Mouse (Mus musculus) hindbrain, postnatal 0 days (tissue): ENCODE data around the gene Ttc1. TPM values are rescaled to one million over a fixed set of nuclear protein-coding genes. Genes with fewer than 3 reads are reported as not detected.

Experiments used
- ATAC-seq: fragments of 200-750 bp; cut with Nextera tagmentation; 2 replicates; pipeline ENCODE4 v1.8.0; 2017; ENCODE audit warnings: mild to moderate bottlenecking, moderate TSS enrichment, moderate library complexity
- DNase-seq: peaks from one replicate; pipeline ENCODE4 v3.0.0-alpha.2; 2015; ENCODE audit warnings: low spot score
- H3K27ac ChIP-seq: fragments of 300-500 bp; sonication (generic); 2 replicates; pipeline ENCODE4 v1.5.1; 2014; ENCODE audit warnings: mild to moderate bottlenecking
- H3K27me3 ChIP-seq: fragments of 300-500 bp; sonication (generic); 2 replicates; pipeline ENCODE4 v1.6.1; 2014; ENCODE audit warnings: low read length, mixed read lengths; ENCODE audit not compliant: insufficient read depth
- H3K36me3 ChIP-seq: fragments of 300-500 bp; sonication (generic); 2 replicates; pipeline ENCODE4 v1.6.1; 2014; ENCODE audit warnings: low read length, mixed read lengths; ENCODE audit not compliant: insufficient read depth
- H3K4me1 ChIP-seq: fragments of 300-500 bp; sonication (generic); 2 replicates; pipeline ENCODE4 v1.6.1; 2014; ENCODE audit warnings: antibody characterized with exemption, low read length, mixed read lengths; ENCODE audit not compliant: insufficient read depth
- H3K4me2 ChIP-seq: fragments of 300-500 bp; sonication (generic); 2 replicates; pipeline ENCODE4 v1.6.1; 2014; ENCODE audit warnings: low read depth, mild to moderate bottlenecking, low read length, moderate library complexity, mixed read lengths
- H3K4me3 ChIP-seq: fragments of 300-500 bp; sonication (generic); 2 replicates; pipeline ENCODE4 v1.5.1; 2014; ENCODE audit warnings: low read length
- H3K9ac ChIP-seq: fragments of 300-500 bp; sonication (generic); replicated peaks from 2 replicates; pipeline ENCODE4 v1.6.1; 2014; ENCODE audit warnings: mild to moderate bottlenecking, low read length, moderate library complexity, mixed read lengths
- H3K9me3 ChIP-seq: fragments of 300-500 bp; sonication (generic); 2 replicates; pipeline ENCODE4 v1.6.1; 2016; ENCODE audit warnings: low read length, mixed read lengths
- CTCF ChIP-seq: IDR thresholded peaks from 2 replicates; pipeline ENCODE4 v1.5.1; 2016; ENCODE audit warnings: antibody characterized with exemption, control low read depth, low read depth
- WGBS: fragments of 180-500 bp; shearing (Covaris S2); extraction: QIAGEN DNeasy Blood & Tissue Kit; methylation state at CpG from one replicate; pipeline ENCODE4 v1.1.7; 2014; 5-methylcytosine and 5-hydroxymethylcytosine counted together
- polyA plus RNA-seq: library from polyadenylated mRNA; unstranded; fragments of >200 nt; fragmentation: Nextera tagmentation; extraction: Ambion mirVana; gene quantifications from 2 replicates; pipeline ENCODE4 v1.2.1, GENCODE M21; 2015
- total RNA-seq: library from RNA; depleted of rRNA; stranded (reverse); fragments of >200 nt; gene quantifications from 2 replicates; pipeline ENCODE4 v1.2.3, GENCODE M21; 2014

Ttc1 gene
- total and polyA plus RNA-seq, 2 experiments from 2014 or later, result 22.1 to 78.8 TPM

- ATAC-seq (no peak), DNase-seq (peak; percentile 21)
- TF ChIP-seq CTCF, result no peak
- Histone ChIP-seq H3K9ac (no peak overlapping the region), H3K4me2 (no peak overlapping the region), H3K4me3 (no peak overlapping the region), H3K27me3 (no peaks in the 10 kb centered on the region), H3K27ac (no peak overlapping the region), H3K36me3 (no peaks in the 10 kb centered on the region), H3K4me1 (no peaks in the 10 kb centered on the region), H3K9me3 (no peaks in the 10 kb centered on the region)
- 45% methylated on average over 2 of the region's 2 CpGs for WGBS
Measured at GRCm38 (mm10) chr11:43758436-43758835, 10.6 kb upstream of the Ttc1 start.

- H3K9ac ChIP-seq, result no peak overlapping the region
- H3K9me3 ChIP-seq, result no peaks in the 10 kb centered on the region
- H3K27me3 ChIP-seq, result no peaks in the 10 kb centered on the region
- H3K4me1 ChIP-seq, result no peaks in the 10 kb centered on the region
- ATAC-seq, result no peak
- no peak for DNase-seq
- TF ChIP-seq CTCF, result no peak
- H3K27ac ChIP-seq, result no peak overlapping the region
- no peak overlapping the region for H3K4me2 ChIP-seq
- H3K4me3 ChIP-seq, result no peak overlapping the region
- no peaks in the 10 kb centered on the region for H3K36me3 ChIP-seq
- 69% methylated on average over 5 of the region's 5 CpGs for WGBS
Measured at GRCm38 (mm10) chr11:43755411-43755810, 7.6 kb upstream of the Ttc1 start.

GRCm38 (mm10) chr11:43754568-43754967, 6.8 kb upstream of the Ttc1 start:
- H3K27ac ChIP-seq, result no peak overlapping the region
- H3K4me2 ChIP-seq, result no peak overlapping the region
- H3K4me1 ChIP-seq, result no peaks in the 10 kb centered on the region
- no peak overlapping the region for H3K9ac ChIP-seq
- H3K27me3 ChIP-seq, result no peaks in the 10 kb centered on the region
- no peak for TF ChIP-seq CTCF
- H3K9me3 ChIP-seq, result no peaks in the 10 kb centered on the region
- WGBS, result 86% methylated on average over 1 of the region's 1 CpGs
- no peak for DNase-seq
- no peak overlapping the region for H3K4me3 ChIP-seq
- no peaks in the 10 kb centered on the region for H3K36me3 ChIP-seq
- ATAC-seq, result no peak

GRCm38 (mm10) chr11:43751542-43751941, 3.7 kb upstream of the Ttc1 start:
- Histone ChIP-seq H3K27ac (no peak overlapping the region), H3K4me3 (no peak overlapping the region), H3K9me3 (no peaks in the 10 kb centered on the region), H3K9ac (no peak overlapping the region), H3K27me3 (no peaks in the 10 kb centered on the region), H3K4me2 (no peak overlapping the region), H3K4me1 (peaks cover 7% of the 10 kb centered on the region; the same call in 1 of the 2 replicates), H3K36me3 (no peaks in the 10 kb centered on the region)
- no peak for DNase-seq
- TF ChIP-seq CTCF, result peak; percentile 20; the same call in 1 of the 2 replicates
- WGBS, result 68% methylated on average over 2 of the region's 2 CpGs
- no peak for ATAC-seq

GRCm38 (mm10) chr11:43728737-43729301, 19.0 kb downstream of the Ttc1 start:
- H3K27me3 ChIP-seq, result no peaks in the 10 kb centered on the region

GRCm38 (mm10) chr11:43727796-43728195, 20.0 kb downstream of the Ttc1 start:
- Histone ChIP-seq H3K4me2 (no peak overlapping the region), H3K27ac (no peak overlapping the region), H3K36me3 (peaks cover 29% of the 10 kb centered on the region), H3K9me3 (no peaks in the 10 kb centered on the region), H3K9ac (no peak overlapping the region), H3K4me1 (no peaks in the 10 kb centered on the region), H3K4me3 (no peak overlapping the region), H3K27me3 (no peaks in the 10 kb centered on the region)
- TF ChIP-seq CTCF, result no peak
- 85% methylated on average over 7 of the region's 7 CpGs for WGBS
- ATAC-seq (no peak), DNase-seq (no peak)

More at GRCm38 (mm10) chr11:43728737-43729301, 19.0 kb downstream of the Ttc1 start:
- no peak; the same call in 1 of the 2 replicates for TF ChIP-seq CTCF
- no peak overlapping the region for H3K4me3 ChIP-seq
- H3K9me3 ChIP-seq, result no peaks in the 10 kb centered on the region
- ATAC-seq (no peak), DNase-seq (no peak)
- H3K4me2 ChIP-seq, result no peak overlapping the region
- H3K27ac ChIP-seq, result no peak overlapping the region
- H3K4me1 ChIP-seq, result no peaks in the 10 kb centered on the region
- peaks cover 38% of the 10 kb centered on the region for H3K36me3 ChIP-seq
- H3K9ac ChIP-seq, result no peak overlapping the region
- WGBS, result 88% methylated on average over 7 of the region's 7 CpGs

GRCm38 (mm10) chr11:43723411-43723810, 24.4 kb downstream of the Ttc1 start:
- no peak for ATAC-seq
- DNase-seq, result no peak
- WGBS, result 88% methylated on average over 3 of the region's 3 CpGs

More at GRCm38 (mm10) chr11:43723411-43723810, 24.4 kb downstream of the Ttc1 start:
- no peak overlapping the region for H3K4me2 ChIP-seq
- no peak overlapping the region for H3K4me3 ChIP-seq
- H3K4me1 ChIP-seq, result no peaks in the 10 kb centered on the region
- H3K36me3 ChIP-seq, result peaks cover 13% of the 10 kb centered on the region
- TF ChIP-seq CTCF, result no peak
- H3K27ac ChIP-seq, result no peak overlapping the region
- no peaks in the 10 kb centered on the region for H3K9me3 ChIP-seq
- H3K9ac ChIP-seq, result no peak overlapping the region
- no peaks in the 10 kb centered on the region for H3K27me3 ChIP-seq
